Mouse (Mus musculus): ENCODE data around the gene Ccdc28b. TPM values are rescaled to one million over a fixed set of nuclear protein-coding genes. Genes with fewer than 3 reads are reported as not detected.

The Ccdc28b gene
- polyA plus RNA-seq, 1 experiment from 2014 or later: 140 TPM

- Histone ChIP-seq H3K9ac (0 out of 2 replicates have a peak overlapping the region, but pooled peaks have one; percentile 0), H3K9me3 (no peaks in the 10 kb centered on the region), H3K4me3 (no peak overlapping the region), H3K27ac (replicated peaks) (no peak overlapping the region), H3K4me1 (replicated peaks) (no peaks in the 10 kb centered on the region; the same call in 1 of the 2 replicates), H3K27me3 (no peaks in the 10 kb centered on the region), H3K36me3 (peaks cover 47% of the 10 kb centered on the region), H3K4me2 (no peak overlapping the region)
- ATAC-seq (ENCODE audit: low read depth): no peak
- WGBS: 78% methylated on average over 12 of the region's 12 CpGs
Observed at GRCm38 (mm10) chr4:129609139-129609631, 14.6 kb downstream of the Ccdc28b start.

GRCm38 (mm10) chr4:129608426-129609025 is 15.2 kb downstream of the Ccdc28b start:
- 33% methylated on average over 7 of the region's 7 CpGs for WGBS
- H3K36me3 ChIP-seq: peaks cover 54% of the 10 kb centered on the region
- peak overlapping the region; percentile 54; the same call in 1 of the 2 replicates for H3K9ac ChIP-seq

GRCm38 (mm10) chr4:129600233-129601158 is 23.3 kb downstream of the Ccdc28b start, which contains the start of the genes Eif3i and Tmem234:
Eif3i (minus strand) TSS chr4:129600648.
Tmem234 (plus strand) TSS chr4:129600668.
- Histone ChIP-seq H3K4me3 (peak within 1 kb of the TSS; percentile 98), H3K27ac (replicated peaks) (peak within 1 kb of the TSS; percentile 79), H3K9ac (peak within 1 kb of the TSS; percentile 95), H3K9me3 (no peaks in the 10 kb centered on the region), H3K4me2 (peak within 1 kb of the TSS; percentile 94), H3K27me3 (no peaks in the 10 kb centered on the region), H3K36me3 (peaks cover 61% of the 10 kb centered on the region), H3K4me1 (replicated peaks) (peaks cover 33% of the 10 kb centered on the region)
- peak; percentile 91 for ATAC-seq (ENCODE audit: low read depth)
- under 1% methylated on average over 70 of the region's 74 CpGs for WGBS

More at GRCm38 (mm10) chr4:129608426-129609025, 15.2 kb downstream of the Ccdc28b start:
- Histone ChIP-seq H3K9me3 (no peaks in the 10 kb centered on the region), H3K4me3 (no peak overlapping the region), H3K27me3 (no peaks in the 10 kb centered on the region), H3K4me2 (no peak overlapping the region), H3K27ac (replicated peaks) (peak overlapping the region; percentile 49; the same call in 1 of the 2 replicates), H3K4me1 (replicated peaks) (no peaks in the 10 kb centered on the region; the same call in 1 of the 2 replicates)
- ATAC-seq (ENCODE audit: low read depth): peak; percentile 72

- H3K9ac ChIP-seq: no peak overlapping the region
- H3K4me2 ChIP-seq: no peak overlapping the region
- WGBS: 75% methylated on average over 4 of the region's 4 CpGs
- no peaks in the 10 kb centered on the region for H3K27me3 ChIP-seq
- no peak overlapping the region for H3K27ac ChIP-seq (replicated peaks)
- no peak overlapping the region for H3K4me3 ChIP-seq
- H3K9me3 ChIP-seq: no peaks in the 10 kb centered on the region
- no peak for ATAC-seq (ENCODE audit: low read depth)
- H3K4me1 ChIP-seq (replicated peaks): peaks cover 10% of the 10 kb centered on the region
- H3K36me3 ChIP-seq: peaks cover 40% of the 10 kb centered on the region
Observed at GRCm38 (mm10) chr4:129588865-129589264, 34.9 kb downstream of the Ccdc28b start.

GRCm38 (mm10) chr4:129586943-129587342 is 36.8 kb downstream of the Ccdc28b start:
- Histone ChIP-seq H3K4me2 (no peak overlapping the region), H3K4me3 (no peak overlapping the region), H3K36me3 (peaks cover 22% of the 10 kb centered on the region), H3K27ac (replicated peaks) (no peak overlapping the region), H3K9ac (no peak overlapping the region), H3K4me1 (replicated peaks) (peaks cover 10% of the 10 kb centered on the region), H3K27me3 (no peaks in the 10 kb centered on the region), H3K9me3 (no peaks in the 10 kb centered on the region)
- 27% methylated on average over 1 of the region's 1 CpGs for WGBS
- no peak for ATAC-seq (ENCODE audit: low read depth)

- ATAC-seq (ENCODE audit: low read depth): no peak
- Histone ChIP-seq H3K4me1 (replicated peaks) (peaks cover 10% of the 10 kb centered on the region), H3K27me3 (no peaks in the 10 kb centered on the region), H3K9ac (no peak overlapping the region), H3K36me3 (peaks cover 10% of the 10 kb centered on the region), H3K27ac (replicated peaks) (no peak overlapping the region), H3K9me3 (no peaks in the 10 kb centered on the region), H3K4me3 (no peak overlapping the region), H3K4me2 (peak overlapping the region; percentile 59; the same call in 1 of the 2 replicates)
- 78% methylated on average over 9 of the region's 9 CpGs for WGBS
Observed at GRCm38 (mm10) chr4:129585773-129586172, 38.0 kb downstream of the Ccdc28b start.

- Histone ChIP-seq H3K27me3 (no peaks in the 10 kb centered on the region), H3K4me3 (peak overlapping the region; percentile 38), H3K36me3 (peaks cover 3% of the 10 kb centered on the region; the same call in 1 of the 2 replicates), H3K9ac (peak overlapping the region; percentile 66), H3K27ac (replicated peaks) (no peak overlapping the region), H3K4me2 (peak overlapping the region; percentile 59), H3K4me1 (replicated peaks) (peaks cover 10% of the 10 kb centered on the region), H3K9me3 (no peaks in the 10 kb centered on the region)
- peak; percentile 47; the same call in 1 of the 2 replicates for ATAC-seq (ENCODE audit: low read depth)
- WGBS: 2% methylated on average over 36 of the region's 36 CpGs
Observed at GRCm38 (mm10) chr4:129584884-129585608, 38.7 kb downstream of the Ccdc28b start.

GRCm38 (mm10) chr4:129584370-129584769 is 39.4 kb downstream of the Ccdc28b start:
- Histone ChIP-seq H3K4me2 (peak overlapping the region; percentile 59), H3K4me1 (replicated peaks) (peaks cover 10% of the 10 kb centered on the region), H3K27me3 (no peaks in the 10 kb centered on the region), H3K36me3 (no peaks in the 10 kb centered on the region), H3K27ac (replicated peaks) (no peak overlapping the region), H3K9ac (peak overlapping the region; percentile 66; the same call in 1 of the 2 replicates), H3K4me3 (peak overlapping the region; percentile 38; the same call in 1 of the 2 replicates), H3K9me3 (no peaks in the 10 kb centered on the region)
- ATAC-seq (ENCODE audit: low read depth): no peak
- 74% methylated on average over 1 of the region's 1 CpGs for WGBS

GRCm38 (mm10) chr4:129582251-129582650 is 41.5 kb downstream of the Ccdc28b start:
- Histone ChIP-seq H3K36me3 (no peaks in the 10 kb centered on the region), H3K27ac (replicated peaks) (no peak overlapping the region), H3K4me3 (no peak overlapping the region), H3K9me3 (no peaks in the 10 kb centered on the region), H3K4me1 (replicated peaks) (peaks cover 13% of the 10 kb centered on the region), H3K9ac (no peak overlapping the region), H3K4me2 (no peak overlapping the region), H3K27me3 (no peaks in the 10 kb centered on the region)
- WGBS: 78% methylated on average over 1 of the region's 1 CpGs
- no peak for ATAC-seq (ENCODE audit: low read depth)

- Histone ChIP-seq H3K27me3 (no peaks in the 10 kb centered on the region), H3K4me3 (no peak overlapping the region), H3K36me3 (no peaks in the 10 kb centered on the region), H3K9ac (no peak overlapping the region), H3K4me1 (replicated peaks) (peaks cover 16% of the 10 kb centered on the region), H3K4me2 (no peak overlapping the region), H3K9me3 (no peaks in the 10 kb centered on the region), H3K27ac (replicated peaks) (no peak overlapping the region)
- no peak for ATAC-seq (ENCODE audit: low read depth)
- WGBS: 77% methylated on average over 7 of the region's 7 CpGs
Observed at GRCm38 (mm10) chr4:129580347-129580746, 43.4 kb downstream of the Ccdc28b start.

GRCm38 (mm10) chr4:129578466-129578865 is 45.3 kb downstream of the Ccdc28b start, which contains the start of gene Fam167b:
Fam167b (minus strand) TSS chr4:129578549.
- H3K4me3 ChIP-seq: no peak within 1 kb of the TSS
- no peak within 1 kb of the TSS for H3K9ac ChIP-seq
- 79% methylated on average over 5 of the region's 5 CpGs for WGBS
- H3K27ac ChIP-seq (replicated peaks): no peak within 1 kb of the TSS
- peaks cover 8% of the 10 kb centered on the region for H3K4me1 ChIP-seq (replicated peaks)
- no peaks in the 10 kb centered on the region for H3K27me3 ChIP-seq
- no peaks in the 10 kb centered on the region for H3K36me3 ChIP-seq
- ATAC-seq (ENCODE audit: low read depth): no peak
- H3K9me3 ChIP-seq: no peaks in the 10 kb centered on the region
- H3K4me2 ChIP-seq: peak within 1 kb of the TSS; percentile 31

Measured in neural tube, embryonic 13.5 days (tissue).